Mouse (Mus musculus): Measurements from ENCODE around the gene Trappc3.

Trappc3 gene

GRCm38 (mm10) chr4:126278961-126279360 is 16.8 kb downstream of the Trappc3 start:
- no peak for DNase-seq (ENCODE audit: low spot score)

GRCm38 (mm10) chr4:126281706-126282105 is 19.6 kb downstream of the Trappc3 start:
- DNase-seq (ENCODE audit: low spot score), result no peak

GRCm38 (mm10) chr4:126283582-126283981 is 21.5 kb downstream of the Trappc3 start:
- DNase-seq (ENCODE audit: low spot score), result no peak

- peak; percentile 29 for DNase-seq (ENCODE audit: low spot score)
Observed at GRCm38 (mm10) chr4:126286492-126286891, 24.4 kb downstream of the Trappc3 start, which contains the start of gene Col8a2. Col8a2 (plus strand) TSS chr4:126286793.

DNA sequence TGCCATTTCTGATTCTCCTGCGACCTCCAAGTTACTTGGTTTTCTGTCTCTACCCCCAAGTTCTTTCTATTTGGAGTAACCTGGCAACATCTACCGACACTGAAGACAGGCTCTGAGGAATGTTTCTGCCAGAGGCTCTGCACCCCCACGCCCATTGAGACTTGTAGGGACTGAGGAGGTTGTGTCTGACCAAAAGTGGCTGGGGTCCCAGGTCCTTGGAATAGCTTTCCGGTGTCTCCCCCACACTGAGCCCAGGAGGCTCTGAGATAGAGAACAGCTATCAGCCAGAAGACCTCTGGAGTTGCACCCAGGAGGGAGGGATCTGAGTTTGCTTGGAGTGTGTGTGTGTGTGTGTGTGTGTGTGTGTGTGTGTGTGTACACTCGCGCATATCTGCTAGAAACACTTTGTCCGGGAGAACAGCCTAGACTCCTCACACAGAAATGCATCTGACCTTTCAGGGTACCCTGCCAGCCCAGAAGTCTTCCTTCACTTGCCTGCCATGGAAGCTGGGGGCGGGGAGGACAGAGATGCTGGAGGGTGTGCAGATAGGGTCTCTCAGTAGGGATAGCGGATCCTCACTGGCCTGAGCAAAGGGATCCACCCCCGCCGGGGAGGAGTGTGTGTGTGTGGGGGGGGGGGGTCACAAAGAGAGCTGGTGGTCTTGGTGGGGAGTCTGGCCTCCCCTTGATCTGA is 25.3 kb downstream of the Trappc3 start:
- DNase-seq (ENCODE audit: low spot score), result no peak

- no peak for DNase-seq (ENCODE audit: low spot score)
Observed at GRCm38 (mm10) chr4:126288085-126288666, 26.1 kb downstream of the Trappc3 start.

DNA sequence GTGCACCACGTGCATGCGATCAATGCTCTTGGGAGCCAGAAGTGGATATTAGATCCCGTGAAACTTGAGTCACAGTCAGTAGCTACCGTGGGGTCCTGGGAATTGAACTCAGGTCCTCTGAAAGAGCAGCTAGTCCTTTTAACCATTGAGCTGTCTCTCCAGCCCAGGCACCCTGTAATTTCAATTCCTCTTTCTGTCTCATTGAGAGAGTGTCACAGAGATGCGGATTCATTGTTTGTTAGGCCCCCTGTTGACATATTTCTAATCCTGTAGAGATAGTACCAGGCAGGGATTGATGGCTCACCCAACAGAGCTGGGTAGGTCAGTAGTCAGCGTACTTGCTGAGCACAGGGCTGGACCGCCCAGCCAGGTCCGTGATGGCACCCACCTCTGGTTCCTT is 28.2 kb downstream of the Trappc3 start:
- no peak for DNase-seq (ENCODE audit: low spot score)

DNA sequence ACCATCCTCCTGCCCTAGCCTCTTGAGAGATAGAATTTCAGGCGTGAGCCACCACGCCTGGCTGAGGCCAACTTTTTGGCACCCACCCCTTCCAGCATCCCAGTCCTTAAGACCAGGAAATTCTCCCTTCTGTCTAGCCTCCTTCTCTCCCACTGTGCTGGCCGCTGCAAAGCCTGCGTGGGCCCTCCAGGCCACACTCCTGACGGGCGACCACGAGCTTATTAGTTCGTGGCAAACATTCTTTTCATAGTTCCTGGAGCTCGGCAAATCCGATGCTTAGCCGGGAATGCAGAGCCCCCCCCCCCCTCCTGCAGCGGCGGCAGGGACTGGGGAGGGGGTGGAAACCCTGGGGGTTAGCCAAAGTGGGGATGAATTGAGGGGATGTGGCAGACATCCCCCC is 29.1 kb downstream of the Trappc3 start:
- no peak for DNase-seq (ENCODE audit: low spot score)

GRCm38 (mm10) chr4:126295152-126295551 is 33.0 kb downstream of the Trappc3 start:
- DNase-seq (ENCODE audit: low spot score), result no peak

- no peak for DNase-seq (ENCODE audit: low spot score)
Observed at GRCm38 (mm10) chr4:126295937-126296336, 33.8 kb downstream of the Trappc3 start.

GRCm38 (mm10) chr4:126296617-126297101 is 34.5 kb downstream of the Trappc3 start:
- peak; percentile 71 for DNase-seq (ENCODE audit: low spot score)

GRCm38 (mm10) chr4:126300916-126301583 is 38.9 kb downstream of the Trappc3 start:
- DNase-seq (ENCODE audit: low spot score), result peak; percentile 67

DNA sequence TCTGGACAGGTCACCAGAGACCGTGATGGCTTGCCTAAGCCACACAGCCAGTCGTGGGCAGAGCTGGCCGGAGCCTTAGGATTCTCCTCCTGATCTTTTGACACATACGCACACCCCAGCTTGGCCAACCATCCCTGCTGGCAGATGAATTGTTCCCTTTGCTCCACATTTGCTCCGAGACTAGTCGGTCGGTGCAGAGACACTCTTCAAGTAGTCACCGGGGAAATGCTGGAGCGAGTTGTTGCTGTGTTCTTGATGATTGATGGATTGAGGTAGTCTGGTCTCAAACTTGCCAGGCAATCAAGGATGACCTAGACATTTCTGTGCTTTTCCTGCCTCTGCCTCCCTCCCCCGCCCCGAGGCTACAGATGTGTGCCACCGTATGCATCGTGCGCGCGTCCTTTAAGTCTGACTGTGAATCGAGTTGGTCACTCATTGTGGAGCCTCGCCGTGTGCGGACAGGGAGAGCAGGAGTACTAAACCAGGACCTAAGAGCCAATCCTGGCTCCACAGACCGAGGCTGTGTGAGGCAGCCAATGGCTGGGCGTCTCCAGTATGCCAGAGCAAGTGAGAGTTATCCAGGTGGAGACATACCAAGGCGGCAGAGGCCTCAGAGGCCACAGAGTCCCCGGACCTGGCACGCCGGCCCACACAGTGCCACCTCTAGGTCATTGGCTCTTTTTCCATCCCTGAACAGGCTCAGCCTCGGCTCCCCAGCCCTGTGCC is 39.6 kb downstream of the Trappc3 start:
- DNase-seq (ENCODE audit: low spot score), result peak; percentile 47

DNA sequence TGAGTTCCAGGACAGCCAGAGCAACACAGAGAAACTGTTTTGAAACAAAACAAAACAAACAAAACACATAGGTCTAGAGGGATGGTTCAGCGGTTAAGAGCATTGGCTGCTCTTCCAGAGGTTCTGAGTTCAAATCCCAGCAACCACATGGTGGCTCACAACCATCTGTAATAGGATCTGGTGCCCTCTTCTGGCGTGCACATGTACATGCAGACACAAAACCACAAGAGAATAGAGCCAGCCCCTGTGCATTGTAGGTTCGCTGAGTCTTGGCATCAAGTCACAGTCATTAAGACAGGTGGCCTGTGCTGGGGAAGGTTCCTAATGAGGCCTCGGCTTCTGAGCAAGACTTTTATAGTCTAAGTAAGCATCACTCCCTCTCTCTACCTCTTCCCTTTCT is 41.8 kb downstream of the Trappc3 start:
- no peak for DNase-seq (ENCODE audit: low spot score)

GRCm38 (mm10) chr4:126305428-126305827 is 43.3 kb downstream of the Trappc3 start:
- no peak for DNase-seq (ENCODE audit: low spot score)

DNA sequence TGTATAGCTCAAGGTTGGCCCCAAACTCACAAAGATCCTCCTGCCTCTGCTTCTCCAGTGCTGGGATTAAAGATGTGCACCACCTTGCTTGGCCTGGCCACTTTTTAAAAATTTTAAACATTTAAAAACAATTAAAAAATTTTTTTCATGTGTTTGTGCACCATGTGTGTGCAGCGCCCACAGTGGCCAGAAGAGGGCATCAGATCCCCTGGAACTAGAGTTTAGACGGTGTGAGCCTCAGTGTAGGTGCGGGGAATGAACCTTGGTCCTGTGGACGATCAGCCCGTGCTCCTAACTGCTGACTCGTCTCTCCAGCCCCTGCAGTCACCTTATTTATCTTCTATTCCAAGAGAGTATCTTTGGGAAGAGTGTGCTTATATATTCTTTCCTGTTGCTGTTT is 43.9 kb downstream of the Trappc3 start:
- no peak for DNase-seq (ENCODE audit: low spot score)

- DNase-seq (ENCODE audit: low spot score), result no peak
Observed at GRCm38 (mm10) chr4:126306827-126307226, 44.7 kb downstream of the Trappc3 start.

DNA sequence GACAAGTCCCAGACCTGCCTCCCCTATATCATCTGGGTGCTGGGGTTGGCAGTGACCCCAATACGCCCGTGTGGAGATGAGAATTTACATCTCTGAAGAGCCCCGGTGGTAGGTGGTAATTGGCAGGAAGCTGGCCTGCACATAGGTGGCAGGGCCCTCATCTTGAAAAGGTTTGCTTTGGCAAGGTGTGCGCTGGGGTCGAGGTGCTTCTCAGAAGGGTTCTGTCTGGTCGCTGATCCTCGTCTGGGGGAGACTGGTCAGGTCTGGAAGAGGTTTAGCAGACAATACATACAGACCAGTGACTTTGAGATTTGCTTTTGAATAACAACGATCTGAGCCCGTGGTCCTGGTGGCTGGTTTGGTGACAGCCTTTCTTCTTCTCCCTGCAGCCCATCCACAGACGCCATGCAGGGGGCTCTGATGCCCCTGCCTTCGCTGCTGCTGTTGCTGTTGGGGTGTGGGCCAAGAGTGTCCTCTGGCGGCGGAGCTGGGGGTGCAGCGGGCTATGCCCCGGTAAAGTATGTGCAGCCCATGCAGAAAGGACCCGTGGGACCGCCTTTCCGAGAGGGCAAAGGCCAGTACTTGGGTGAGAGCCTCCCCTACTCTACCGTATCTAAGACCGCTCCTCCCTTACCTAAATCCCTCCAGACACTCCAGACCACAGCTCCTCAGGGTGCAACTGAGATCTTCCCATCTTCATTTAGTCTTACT is 47.2 kb downstream of the Trappc3 start:
- DNase-seq (ENCODE audit: low spot score), result peak; percentile 66

- peak; percentile 93 for DNase-seq (ENCODE audit: low spot score)
Observed at GRCm38 (mm10) chr4:126309922-126310309, 47.8 kb downstream of the Trappc3 start.

GRCm38 (mm10) chr4:126310344-126310743 is 48.2 kb downstream of the Trappc3 start:
- DNase-seq (ENCODE audit: low spot score), result no peak

- no peak for DNase-seq (ENCODE audit: low spot score)
Observed at GRCm38 (mm10) chr4:126311566-126312200, 49.6 kb downstream of the Trappc3 start.
